Mouse (Mus musculus) spleen, adult 12 weeks (tissue): ENCODE measurements around the gene Psmb1.
"Not testable (repeated sequence)": the region's sequence is repeated elsewhere in the genome, so short reads cannot be mapped to it uniquely, and the experiment has no call there.

Experiments
- DNase-seq: peaks from one replicate; pipeline ENCODE4 v3.0.0; 2022; ENCODE audit warnings: low spot score

Psmb1 gene

GRCm38 (mm10) chr17:15461921-15462495 is 37.5 kb downstream of the Psmb1 start:
- DNase-seq = no peak

GRCm38 (mm10) chr17:15459761-15460160 is 39.8 kb downstream of the Psmb1 start:
- no peak for DNase-seq

- no peak for DNase-seq
These were observed 43.0 kb downstream of the Psmb1 start for GRCm38 (mm10) chr17:15456595-15456994.

- DNase-seq = no peak
These were observed 44.3 kb downstream of the Psmb1 start for GRCm38 (mm10) chr17:15455203-15455602.

- DNase-seq = no peak
These were observed 49.9 kb downstream of the Psmb1 start for GRCm38 (mm10) chr17:15449606-15450005.

GRCm38 (mm10) chr17:15449144-15449543 is 50.4 kb downstream of the Psmb1 start:
- not testable (repeated sequence) for DNase-seq

- no peak for DNase-seq
These were observed 51.7 kb downstream of the Psmb1 start for GRCm38 (mm10) chr17:15447831-15448230.

- no peak for DNase-seq
These were observed 54.1 kb downstream of the Psmb1 start for GRCm38 (mm10) chr17:15445421-15445820.

GRCm38 (mm10) chr17:15440463-15441121 is 59.0 kb downstream of the Psmb1 start:
- DNase-seq = no peak

GRCm38 (mm10) chr17:15440067-15440462 is 59.5 kb downstream of the Psmb1 start:
- DNase-seq = no peak

GRCm38 (mm10) chr17:15434748-15435147 is 64.8 kb downstream of the Psmb1 start:
- DNase-seq = no peak

GRCm38 (mm10) chr17:15432036-15432435 is 67.5 kb downstream of the Psmb1 start:
- no peak for DNase-seq

- DNase-seq = no peak
These were observed 68.0 kb downstream of the Psmb1 start for GRCm38 (mm10) chr17:15431551-15431950.

- no peak for DNase-seq
These were observed 68.5 kb downstream of the Psmb1 start for GRCm38 (mm10) chr17:15431021-15431514.

GRCm38 (mm10) chr17:15429937-15430336 is 69.6 kb downstream of the Psmb1 start:
- no peak for DNase-seq

GRCm38 (mm10) chr17:15429451-15429850 is 70.1 kb downstream of the Psmb1 start:
- no peak for DNase-seq

GRCm38 (mm10) chr17:15425931-15426330 is 73.6 kb downstream of the Psmb1 start:
- no peak for DNase-seq
